Mouse (Mus musculus) heart, postnatal 4 days (tissue): ENCODE data around the gene Ostf1. TPM values are rescaled to one million over a fixed set of nuclear protein-coding genes. Genes with fewer than 3 reads are reported as not detected.

Experiments used
- DNase-seq: peaks from one replicate; pipeline ENCODE4 v3.0.0; 2021
- total RNA-seq, 2 experiments: library from RNA; stranded (reverse); gene quantifications; 2 replicates each; pipeline ENCODE4 v1.2.3; 2021

Gene Ostf1
- total RNA-seq, 2 experiments from 2014 or later, result 52.2 to 53.5 TPM

DNA sequence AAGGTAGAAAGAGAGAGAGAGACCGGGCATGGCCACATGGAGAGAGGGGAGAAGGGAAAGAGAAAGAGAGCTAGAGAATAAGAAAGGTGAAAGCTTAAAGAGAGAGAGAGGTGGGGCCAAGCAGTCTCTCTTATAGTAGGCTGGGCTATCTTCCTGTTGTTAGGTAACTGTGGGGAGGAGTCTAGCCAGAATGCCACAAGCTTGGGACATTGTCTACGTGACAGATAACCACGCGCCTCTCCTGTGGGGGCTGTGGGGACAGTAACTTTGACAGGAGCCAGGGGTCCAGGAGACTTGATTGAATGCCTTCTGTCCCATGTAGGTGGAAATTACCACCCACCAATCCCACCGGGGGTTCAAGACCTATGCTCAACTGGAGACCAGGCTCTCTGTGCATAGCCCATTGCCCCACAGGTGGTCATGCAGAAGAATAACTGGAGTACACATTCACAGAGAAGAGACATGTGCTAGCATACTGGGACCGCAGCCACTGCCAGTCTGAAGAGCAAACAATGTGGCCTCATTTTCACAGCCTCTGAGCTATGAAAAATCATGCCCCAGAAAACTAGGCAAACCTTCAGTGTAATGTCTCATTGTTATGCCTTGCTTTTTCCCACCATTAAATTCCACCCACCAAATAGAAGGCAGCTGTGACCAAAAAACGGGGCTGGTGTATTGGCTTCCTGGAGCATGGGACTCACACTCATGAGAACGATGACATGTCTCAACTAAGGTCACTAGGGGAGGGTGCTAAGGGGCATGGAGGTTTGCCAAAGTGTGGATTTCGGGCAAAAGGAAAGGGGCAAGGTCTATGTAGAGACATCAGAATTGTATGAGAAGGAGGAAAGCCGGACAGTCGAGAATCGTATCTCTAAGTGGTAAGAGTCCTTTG is 63.4 kb downstream of the Ostf1 start:
- no peak for DNase-seq

DNA sequence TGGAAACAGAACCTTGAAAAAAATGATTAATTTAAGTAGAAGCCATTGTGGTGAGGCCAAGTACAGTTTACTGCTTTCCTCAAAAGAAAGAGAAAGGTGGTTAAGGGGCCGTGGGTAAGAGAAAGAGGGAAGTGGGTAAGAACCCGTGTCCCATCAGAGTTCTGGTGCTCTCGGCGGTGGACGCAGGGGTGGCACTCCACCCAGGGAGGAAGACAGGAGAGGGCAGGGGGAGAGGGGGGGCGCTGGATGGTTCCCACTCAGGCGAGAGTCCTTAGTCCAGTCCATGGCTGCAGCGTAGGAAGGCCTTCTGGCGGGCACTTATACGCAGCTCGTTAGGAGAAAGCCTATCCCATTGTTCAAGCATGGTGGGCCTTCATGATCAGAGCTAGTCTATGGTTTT is 64.1 kb downstream of the Ostf1 start:
- no peak for DNase-seq

DNA sequence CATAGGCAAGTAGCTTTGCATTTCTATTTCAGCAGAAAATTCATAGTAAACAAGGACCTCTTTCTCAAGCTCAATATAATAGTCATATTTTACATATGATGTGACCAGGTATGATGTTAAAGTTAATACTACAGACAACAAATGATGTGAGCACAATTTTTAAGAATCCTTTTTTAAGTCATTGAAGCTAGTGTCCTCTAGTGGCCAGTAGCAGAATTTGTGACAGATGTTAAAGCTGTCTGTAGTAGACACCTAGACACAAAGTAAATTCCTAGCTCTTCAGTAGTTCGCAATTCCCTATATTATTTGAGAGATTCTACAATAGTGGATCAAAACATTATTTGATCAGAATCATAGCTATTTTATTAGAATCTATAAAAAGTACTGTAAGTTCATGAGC is 73.9 kb downstream of the Ostf1 start:
- no peak for DNase-seq

DNA sequence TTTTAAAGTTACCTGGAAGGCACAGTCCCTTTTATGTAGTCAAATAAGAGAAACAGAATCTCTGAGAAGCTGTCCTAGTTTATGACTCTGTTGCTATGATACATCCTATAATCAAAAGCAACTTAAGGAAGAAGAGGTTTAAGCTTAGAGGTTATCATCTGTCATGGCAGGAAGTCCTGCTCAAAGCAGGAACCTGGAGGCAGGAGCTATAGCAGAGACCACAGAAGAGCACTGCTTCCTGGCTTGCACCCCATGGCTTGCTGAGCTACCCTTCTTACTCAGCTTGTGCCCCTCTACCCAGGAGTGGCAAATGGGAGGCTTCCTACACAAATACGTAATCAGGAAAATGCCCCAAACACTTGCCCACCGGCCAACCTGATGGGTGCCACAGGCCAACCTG is 76.0 kb downstream of the Ostf1 start:
- DNase-seq, result no peak

DNA sequence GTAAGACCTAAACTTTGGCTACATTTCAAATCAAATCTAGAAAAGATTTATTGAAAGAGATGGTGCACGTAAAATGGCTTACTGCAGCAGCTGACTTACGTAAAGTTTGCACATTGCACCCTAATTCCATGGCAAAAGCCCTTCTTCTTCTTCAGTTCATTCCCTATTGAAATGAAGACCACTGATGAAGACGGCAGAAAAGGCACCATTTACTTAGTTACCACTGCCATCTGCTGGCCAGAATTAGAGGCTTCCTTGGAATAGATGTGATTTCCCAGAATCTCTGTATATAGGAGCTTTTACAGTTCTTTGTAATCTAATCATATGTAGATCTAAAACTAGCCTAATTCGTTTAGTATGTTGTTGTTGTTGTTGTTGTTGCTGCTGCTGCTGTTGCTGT is 83.0 kb downstream of the Ostf1 start:
- peak; percentile 71 for DNase-seq

Other genes starting within 250 kb of the Ostf1 start
- gene Nmrk1, start 127 bp upstream of the Ostf1 start, total RNA-seq, result 1 to 10 TPM; 3.3 to 4.1 TPM
- 10 to 100 TPM; 19.0 to 21.6 TPM for gene Carnmt1, start 38.9 kb upstream of the Ostf1 start, total RNA-seq
- 10 to 100 TPM; 14.4 to 15.7 TPM for gene D030056L22Rik, start 81.4 kb upstream of the Ostf1 start, total RNA-seq
- gene Trpm6, start 118.2 kb upstream of the Ostf1 start, total RNA-seq, result under 1 TPM; 0.36 to 0.45 TPM